Mouse (Mus musculus) kidney, embryonic 15.5 days (tissue): Measurements from ENCODE around the gene Gm32742. TPM values are rescaled to one million over a fixed set of nuclear protein-coding genes. Genes with fewer than 3 reads are reported as not detected.
A peak's percentile ranks its signal among the peaks of the same experiment; 100 is the strongest.

Source experiments
- ATAC-seq: fragments of 200-750 bp; cut with Nextera tagmentation; replicated peaks from 2 replicates; pipeline ENCODE4 v1.8.0; 2017; ENCODE audit warnings: moderate TSS enrichment; ENCODE audit not compliant: low FRiP score
- H3K27ac ChIP-seq: fragments of 300-500 bp; sonication (generic); 2 replicates; pipeline ENCODE4 v1.5.1; 2015; ENCODE audit warnings: mild to moderate bottlenecking, inconsistent platforms
- H3K27me3 ChIP-seq: fragments of 300-500 bp; sonication (generic); 2 replicates; pipeline ENCODE4 v1.6.1; 2015; ENCODE audit warnings: inconsistent platforms
- H3K36me3 ChIP-seq: fragments of 300-500 bp; sonication (generic); 2 replicates; pipeline ENCODE4 v1.6.1; 2015; ENCODE audit warnings: inconsistent platforms
- H3K4me1 ChIP-seq: fragments of 300-500 bp; sonication (generic); 2 replicates; pipeline ENCODE4 v1.6.1; 2015; ENCODE audit warnings: inconsistent platforms
- H3K4me2 ChIP-seq: fragments of 300-500 bp; sonication (generic); 2 replicates; pipeline ENCODE4 v1.6.1; 2015; ENCODE audit warnings: moderate library complexity, mild to moderate bottlenecking, inconsistent platforms
- H3K4me3 ChIP-seq: fragments of 300-500 bp; sonication (generic); replicated peaks from 2 replicates; pipeline ENCODE4 v1.5.1; 2015; ENCODE audit warnings: mild to moderate bottlenecking, inconsistent platforms
- H3K9ac ChIP-seq: fragments of 300-500 bp; sonication (generic); 2 replicates; pipeline ENCODE4 v1.6.1; 2015; ENCODE audit warnings: mild to moderate bottlenecking, inconsistent platforms
- H3K9me3 ChIP-seq: fragments of 300-500 bp; sonication (generic); replicated peaks from 2 replicates; pipeline ENCODE4 v1.6.1; 2016; ENCODE audit warnings: inconsistent platforms
- WGBS: fragments of 180-500 bp; shearing (Covaris S2); methylation state at CpG from one replicate; pipeline ENCODE4 v1.1.7; 2015; ENCODE audit warnings: mixed read lengths; 5-methylcytosine and 5-hydroxymethylcytosine counted together
- microRNA counts: library from miRNA; unstranded; fragments of <30 nt; microRNA quantifications from one replicate; lab custom pipeline; 2016
- microRNA-seq: library from miRNA; unstranded; fragments of <30 nt; microRNA quantifications from one replicate; pipeline ENCODE4, GENCODE M21; 2016
- polyA plus RNA-seq: library from polyadenylated mRNA; unstranded; fragments of >200 nt; fragmentation: Nextera tagmentation; extraction: Ambion mirVana; gene quantifications from 2 replicates; pipeline ENCODE4 v1.2.1, GENCODE M21; 2015

Gene Gm32742
- polyA plus RNA-seq, 1 experiment from 2014 or later = 0.01 TPM

DNA sequence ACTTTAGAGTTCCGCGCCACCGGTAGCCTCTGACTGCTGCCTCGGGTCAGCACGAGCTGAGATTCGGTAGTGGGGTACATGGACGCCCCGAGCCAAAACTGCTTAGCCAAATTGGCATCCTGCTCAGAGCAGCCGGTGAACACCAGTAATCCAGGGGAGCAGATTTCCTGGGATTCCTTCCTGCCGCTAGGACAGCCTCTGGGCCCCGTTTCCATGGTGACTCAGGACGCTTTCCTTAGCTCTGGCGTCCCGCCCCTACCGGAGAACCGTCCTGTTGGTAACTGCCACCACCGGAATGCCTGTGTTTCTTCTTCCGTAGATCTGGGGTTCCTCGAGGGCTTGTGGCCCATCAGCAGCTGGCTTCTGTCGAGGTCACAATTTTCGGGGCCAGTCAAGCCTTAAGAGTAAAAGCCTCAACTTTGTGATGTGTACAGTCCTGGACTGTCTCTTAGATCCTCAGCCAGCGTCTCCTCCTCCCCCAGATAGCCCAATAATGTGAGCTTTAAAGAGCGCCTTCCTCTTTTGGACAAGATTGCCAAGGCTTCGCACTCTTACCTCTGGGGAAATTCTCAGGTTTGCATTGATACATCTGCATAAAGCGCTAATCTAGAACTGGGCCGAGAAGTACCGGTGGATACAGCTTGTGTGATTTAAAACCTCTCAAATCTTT is 63.4 kb downstream of the Gm32742 start, which contains the start of gene 4833427G06Rik:
Gene 4833427G06Rik, minus strand, starts transcription at position 323 of the 670 bp plus-strand sequence.
- Histone ChIP-seq H3K9me3 (no peaks in the 10 kb centered on the region), H3K4me1 (peaks cover 25% of the 10 kb centered on the region), H3K36me3 (no peaks in the 10 kb centered on the region), H3K27ac (no peak within 1 kb of the TSS), H3K4me3 (peak within 1 kb of the TSS; percentile 62), H3K9ac (no peak within 1 kb of the TSS), H3K4me2 (peak within 1 kb of the TSS; percentile 100), H3K27me3 (peaks cover 14% of the 10 kb centered on the region; the same call in 1 of the 2 replicates)
- 7% methylated on average over 27 of the region's 27 CpGs for WGBS
- peak; percentile 60 for ATAC-seq

DNA sequence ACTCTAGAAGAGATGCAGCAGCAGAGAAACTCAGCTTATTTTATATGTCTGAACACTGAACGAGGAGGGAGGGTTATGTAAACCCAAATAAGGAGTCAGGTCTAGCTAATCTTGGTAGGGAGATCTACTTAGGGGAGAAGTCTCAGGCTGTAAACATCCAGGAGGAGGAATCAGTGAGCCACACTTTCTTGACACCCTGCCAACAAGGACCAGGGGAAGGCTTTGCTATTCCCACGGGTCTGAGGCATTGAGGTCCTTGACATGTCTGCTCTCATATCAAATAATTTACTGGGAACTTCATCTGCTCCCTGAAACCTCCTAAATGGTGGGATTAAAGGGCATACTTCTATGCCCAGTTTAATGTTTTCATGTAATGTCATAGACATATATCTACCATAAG is 69.0 kb downstream of the Gm32742 start:
- Histone ChIP-seq H3K27me3 (peaks cover 5% of the 10 kb centered on the region; the same call in 1 of the 2 replicates), H3K27ac (no peak overlapping the region), H3K4me3 (no peak overlapping the region), H3K4me1 (peaks cover under 1% of the 10 kb centered on the region; the same call in 1 of the 2 replicates), H3K9ac (no peak overlapping the region), H3K4me2 (no peak overlapping the region), H3K9me3 (no peaks in the 10 kb centered on the region), H3K36me3 (no peaks in the 10 kb centered on the region)
- WGBS = 48% methylated on average over 2 of the region's 2 CpGs
- no peak for ATAC-seq

DNA sequence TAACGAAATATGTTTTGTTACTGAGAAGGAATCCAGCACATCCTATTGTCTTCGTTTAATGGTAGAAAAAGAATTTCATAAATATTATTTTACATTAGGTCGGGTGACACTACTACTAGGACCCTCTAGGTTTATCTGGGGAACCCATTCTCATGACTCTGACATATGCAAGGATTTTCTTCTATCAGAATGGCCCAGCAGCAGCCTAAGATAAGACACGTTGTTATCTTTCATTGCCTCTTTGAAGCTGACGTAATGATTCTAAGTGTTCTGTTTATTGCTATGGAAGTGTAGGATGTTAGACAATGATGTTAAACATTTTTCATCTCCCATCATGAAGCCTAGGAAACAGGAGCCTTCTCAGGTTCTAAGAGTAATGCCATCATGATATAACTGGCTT is 71.6 kb downstream of the Gm32742 start:
- H3K4me1 ChIP-seq = no peaks in the 10 kb centered on the region
- ATAC-seq = no peak
- 77% methylated on average over 5 of the region's 5 CpGs for WGBS
- H3K4me3 ChIP-seq = no peak overlapping the region
- no peak overlapping the region for H3K4me2 ChIP-seq
- no peaks in the 10 kb centered on the region for H3K36me3 ChIP-seq
- H3K27ac ChIP-seq = no peak overlapping the region
- no peaks in the 10 kb centered on the region for H3K9me3 ChIP-seq
- no peaks in the 10 kb centered on the region for H3K27me3 ChIP-seq
- H3K9ac ChIP-seq = no peak overlapping the region

DNA sequence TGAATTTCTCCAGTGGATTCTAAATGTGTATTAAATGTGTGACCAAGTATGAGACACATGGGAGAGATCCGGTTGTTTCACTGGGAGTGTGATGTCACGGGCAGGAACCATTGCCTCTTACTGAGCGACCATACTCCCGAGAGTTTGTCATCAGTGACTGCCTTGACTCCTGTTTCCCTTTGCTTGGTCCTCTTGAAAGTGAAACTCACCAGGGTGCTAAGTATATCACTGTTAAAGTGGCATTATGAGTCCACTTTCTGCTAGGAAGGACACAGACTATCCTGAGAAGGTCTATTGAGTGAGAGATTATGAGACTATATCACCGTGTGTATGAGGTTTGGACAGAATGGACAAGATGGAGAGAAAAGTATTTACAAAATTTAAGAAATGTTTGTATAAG is 83.7 kb downstream of the Gm32742 start:
- H3K4me2 ChIP-seq = no peak overlapping the region
- ATAC-seq = no peak
- no peaks in the 10 kb centered on the region for H3K27me3 ChIP-seq
- H3K9me3 ChIP-seq = no peaks in the 10 kb centered on the region
- no peak overlapping the region for H3K4me3 ChIP-seq
- peaks cover 5% of the 10 kb centered on the region for H3K4me1 ChIP-seq
- no peak overlapping the region for H3K9ac ChIP-seq
- 82% methylated on average over 5 of the region's 5 CpGs for WGBS
- no peaks in the 10 kb centered on the region for H3K36me3 ChIP-seq
- H3K27ac ChIP-seq = no peak overlapping the region

MicroRNA genes within 50 kb of the gene (microRNA counts, 519-probe panel; counts per million panel counts)
- microRNA mmu-miR-34b-3p (lab: Ali Mortazavi, UCI) = 2,562 counts per million, percentile 50 among the panel's probes with 10 or more counts
- microRNA mmu-miR-34b-5p (lab: Ali Mortazavi, UCI) = 2,569 counts per million, percentile 52 among the panel's probes with 10 or more counts
- 3,222 counts per million, percentile 86 among the panel's probes with 10 or more counts for microRNA mmu-miR-34c (lab: Ali Mortazavi, UCI)

Small RNA genes lying within 50 kb of the gene (microRNA-seq; reads per million reads assigned to microRNA genes)
- gene Mir34b = 22.9 reads per million, percentile 41 among the genes with 10 or more reads in this experiment
- 497 reads per million, percentile 74 among the genes with 10 or more reads in this experiment for gene Mir34c

Other genes starting within 250 kb of the Gm32742 start
- 18.2 and 21.0 TPM in 2 replicates for gene Sik2, start 156.4 kb downstream of the Gm32742 start, polyA plus RNA-seq
- not detected in 2 replicates for gene Btg4, start 104.6 kb downstream of the Gm32742 start, polyA plus RNA-seq
- 7.5 and 8.1 TPM in 2 replicates for gene Layn, start 88.4 kb downstream of the Gm32742 start, polyA plus RNA-seq
- not detected in 2 replicates for gene 4833427G06Rik, start 63.4 kb downstream of the Gm32742 start, polyA plus RNA-seq
- gene Pou2af1, start 48.2 kb upstream of the Gm32742 start, polyA plus RNA-seq = 0.08 TPM in 1 of 2 replicates, not detected in the other
- 3.7 and 4.1 TPM in 2 replicates for gene Colca2, start 113.1 kb upstream of the Gm32742 start, polyA plus RNA-seq
- gene 1810046K07Rik, start 163.4 kb upstream of the Gm32742 start, polyA plus RNA-seq = not detected in 2 replicates